Mouse (Mus musculus): ENCODE results near the gene Pxt1. TPM values are rescaled to one million over a fixed set of nuclear protein-coding genes. Genes with fewer than 3 reads are reported as not detected.

Pxt1 gene
- polyA plus RNA-seq, 1 experiment, result not detected

DNA sequence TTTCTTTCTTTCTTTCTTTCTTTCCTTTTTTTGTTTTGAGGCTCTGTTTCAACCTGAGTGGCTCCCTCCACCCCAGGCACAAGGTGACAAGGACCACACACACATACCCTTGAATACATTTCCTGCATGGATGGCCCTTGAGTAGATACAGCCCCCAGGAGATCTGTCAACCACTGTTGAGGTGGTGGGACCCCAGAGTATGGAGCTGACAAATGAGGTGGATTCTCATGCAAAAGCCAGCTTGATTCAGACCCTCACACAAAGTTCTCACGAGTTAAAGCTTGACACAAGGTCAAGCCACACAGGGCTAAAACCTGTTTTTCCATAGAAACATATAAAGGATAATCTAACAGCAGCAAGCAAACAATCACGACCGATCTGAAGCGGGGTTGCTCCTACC is 11.4 kb downstream of the Pxt1 start:
- no peak overlapping the region for H3K27ac ChIP-seq (replicated peaks; ENCODE audit: low read depth, low read length)

DNA sequence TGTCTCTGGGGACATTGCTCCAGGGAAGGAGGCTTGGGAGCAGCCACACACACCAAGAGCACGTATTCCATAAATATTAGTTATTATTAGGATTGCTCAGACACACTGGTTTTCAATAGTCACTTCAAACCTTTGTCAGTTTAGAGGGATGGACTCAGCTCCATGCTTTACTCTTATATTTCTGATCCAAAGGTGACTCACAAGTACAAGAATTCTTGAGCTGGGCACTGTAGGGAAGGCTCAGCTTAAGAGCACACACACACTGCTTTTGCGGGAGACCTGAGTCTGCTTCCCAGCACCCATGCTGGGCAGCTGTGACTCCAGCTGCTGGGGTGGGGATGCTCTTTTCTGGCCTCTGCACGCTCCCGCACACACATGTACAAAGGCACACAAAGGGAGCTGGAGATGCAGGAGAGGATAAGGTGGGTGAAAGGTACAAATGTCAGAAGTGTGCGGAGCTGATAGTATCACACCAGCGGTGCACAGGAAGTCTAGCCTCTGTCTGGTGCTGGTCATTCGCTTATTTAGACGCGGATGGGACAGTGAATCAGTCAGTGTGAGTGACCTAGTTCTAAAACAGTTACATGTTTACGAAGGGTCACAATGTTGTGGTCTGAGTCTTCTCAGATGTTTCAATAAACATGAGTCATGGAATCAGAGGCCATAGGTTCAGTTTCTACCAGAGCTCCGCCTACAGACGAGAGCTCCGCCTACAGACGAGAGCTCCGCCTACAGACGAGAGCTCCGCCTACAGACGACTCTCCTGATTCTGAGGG is 12.0 kb downstream of the Pxt1 start:
- peak overlapping the region; percentile 49 for H3K27ac ChIP-seq (replicated peaks; ENCODE audit: low read depth, low read length)

More for the DNA sequence above, 11.4 kb downstream of the Pxt1 start:
- Histone ChIP-seq H3K4me3 (ENCODE audit: insufficient read depth, low read depth, low read length) (no peak overlapping the region), H3K4me1 (ENCODE audit: control insufficient read depth, insufficient read depth, insufficient read length, low read length) (peaks cover 5% of the 10 kb centered on the region; the same call in 1 of the 2 replicates)

DNA sequence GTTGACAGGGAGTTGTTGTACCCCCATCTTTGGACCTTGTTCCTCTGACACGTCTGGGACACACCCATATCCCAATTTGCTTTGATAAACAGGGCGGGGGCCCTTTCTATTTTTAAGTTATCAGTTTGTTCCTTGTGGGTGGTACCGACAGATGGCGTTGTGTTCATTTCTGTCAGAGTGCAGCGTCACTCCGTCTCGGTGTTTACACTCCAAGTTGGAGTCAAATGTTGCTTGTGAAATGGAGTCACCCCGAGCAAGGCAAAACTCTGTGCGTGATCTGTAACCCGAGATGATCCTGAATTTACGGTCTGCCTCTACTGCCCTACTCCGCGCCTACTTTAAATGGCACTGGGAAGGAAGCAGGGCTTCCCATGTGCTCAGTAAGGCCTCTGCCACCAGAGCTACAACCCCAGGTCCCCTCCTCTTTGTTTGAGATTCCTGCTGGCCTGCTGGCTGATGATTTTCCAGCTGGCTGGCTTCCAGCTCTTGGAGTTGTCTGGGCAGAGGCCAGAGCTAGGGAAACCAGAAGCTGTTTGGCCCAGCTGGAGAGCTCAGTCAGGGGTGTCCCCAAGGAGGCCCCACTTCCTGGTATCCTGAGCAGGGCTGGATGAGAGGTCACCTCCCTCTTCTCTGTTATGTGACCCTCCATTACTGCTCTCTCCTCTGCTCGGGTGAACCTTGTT is 13.1 kb downstream of the Pxt1 start:
- peak overlapping the region; percentile 89 for H3K27ac ChIP-seq (replicated peaks; ENCODE audit: low read depth, low read length)
- H3K4me1 ChIP-seq (ENCODE audit: control insufficient read depth, insufficient read depth, insufficient read length, low read length), result peaks cover 5% of the 10 kb centered on the region; the same call in 1 of the 2 replicates
- peak overlapping the region; percentile 41 for H3K4me3 ChIP-seq (ENCODE audit: insufficient read depth, low read depth, low read length)

More for the DNA sequence above, 12.0 kb downstream of the Pxt1 start:
- peaks cover 5% of the 10 kb centered on the region; the same call in 1 of the 2 replicates for H3K4me1 ChIP-seq (ENCODE audit: control insufficient read depth, insufficient read depth, insufficient read length, low read length)
- no peak overlapping the region for H3K4me3 ChIP-seq (ENCODE audit: insufficient read depth, low read depth, low read length)

DNA sequence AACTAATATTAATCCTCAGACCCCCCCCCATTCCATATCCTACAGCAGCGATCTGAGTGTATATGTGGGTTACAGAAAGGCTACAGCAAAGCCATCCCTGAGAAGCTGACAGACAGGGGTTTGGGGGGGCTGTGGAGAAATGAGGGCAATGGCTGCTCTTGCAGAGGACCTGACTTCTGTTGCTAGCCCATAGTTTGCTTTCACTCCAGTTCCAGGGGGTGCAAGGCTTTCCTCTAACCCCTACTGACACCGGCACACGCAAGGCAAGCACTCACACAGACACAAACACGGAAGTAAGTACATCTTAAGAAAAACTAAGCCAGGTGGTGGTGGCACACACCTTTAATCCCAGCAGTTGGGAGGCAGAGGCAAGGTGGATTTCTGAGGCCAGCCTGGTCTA is 14.3 kb downstream of the Pxt1 start:
- Histone ChIP-seq H3K4me3 (ENCODE audit: insufficient read depth, low read depth, low read length) (no peak overlapping the region), H3K27ac (replicated peaks; ENCODE audit: low read depth, low read length) (no peak overlapping the region), H3K4me1 (ENCODE audit: control insufficient read depth, insufficient read depth, insufficient read length, low read length) (peaks cover 5% of the 10 kb centered on the region; the same call in 1 of the 2 replicates)

DNA sequence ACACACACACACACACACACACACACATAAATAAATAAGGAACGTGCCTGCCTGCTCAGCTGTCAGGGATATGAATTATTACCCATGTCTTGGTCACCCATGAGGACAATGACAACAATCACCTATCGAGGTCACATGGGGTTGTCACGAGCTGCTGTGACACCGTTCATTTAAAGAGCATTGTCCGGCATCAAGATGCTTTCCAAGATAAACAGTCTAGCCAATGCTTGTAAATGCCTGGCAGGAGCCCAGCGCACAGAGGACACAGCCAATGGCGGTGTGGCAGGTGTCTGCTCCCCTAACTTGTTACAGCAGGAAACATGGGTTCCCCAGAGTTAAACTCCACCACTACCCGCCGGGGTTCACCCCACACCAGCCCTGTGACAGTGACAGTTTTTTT is 15.6 kb downstream of the Pxt1 start:
- H3K4me1 ChIP-seq (ENCODE audit: control insufficient read depth, insufficient read depth, insufficient read length, low read length), result peaks cover 5% of the 10 kb centered on the region; the same call in 1 of the 2 replicates
- H3K27ac ChIP-seq (replicated peaks; ENCODE audit: low read depth, low read length), result no peak overlapping the region
- H3K4me3 ChIP-seq (ENCODE audit: insufficient read depth, low read depth, low read length), result no peak overlapping the region

DNA sequence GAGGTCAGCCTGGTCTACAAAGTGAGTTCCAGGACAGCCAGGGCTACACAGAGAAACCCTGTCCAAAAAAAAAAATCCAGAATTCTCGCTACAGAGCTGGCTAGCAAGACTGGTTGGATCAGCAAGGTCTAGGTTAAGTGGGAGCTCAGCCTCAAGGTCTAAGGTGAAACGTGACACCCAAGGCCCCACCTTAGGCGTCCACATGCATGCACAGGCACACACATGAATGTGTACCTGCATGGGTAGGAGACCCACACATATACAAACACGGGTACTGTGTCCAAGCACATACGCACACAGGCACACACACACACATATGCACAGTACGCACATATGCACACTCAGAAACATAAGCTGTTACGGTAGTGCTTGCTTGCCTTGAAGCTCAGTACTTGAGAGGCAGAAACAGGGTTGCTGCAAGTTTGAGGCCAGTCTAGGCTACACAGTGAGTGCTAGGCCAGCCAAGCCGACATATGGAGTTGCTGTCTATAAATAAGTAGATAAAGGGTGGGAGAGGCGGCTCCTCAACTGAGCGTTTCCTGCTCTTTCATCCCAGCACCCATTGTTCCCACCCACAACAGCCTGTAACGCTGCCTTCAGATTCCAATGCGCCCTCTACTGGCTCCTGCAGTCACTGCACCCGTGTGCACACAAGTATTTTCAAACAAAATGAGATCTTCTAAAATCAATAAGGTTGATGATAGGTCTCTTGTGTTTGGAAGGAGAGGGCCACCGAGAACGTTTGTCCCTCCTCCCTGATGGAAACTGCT is 16.6 kb downstream of the Pxt1 start:
- Histone ChIP-seq H3K4me1 (ENCODE audit: control insufficient read depth, insufficient read depth, insufficient read length, low read length) (peaks cover 5% of the 10 kb centered on the region; the same call in 1 of the 2 replicates), H3K27ac (replicated peaks; ENCODE audit: low read depth, low read length) (no peak overlapping the region), H3K4me3 (ENCODE audit: insufficient read depth, low read depth, low read length) (no peak overlapping the region)

DNA sequence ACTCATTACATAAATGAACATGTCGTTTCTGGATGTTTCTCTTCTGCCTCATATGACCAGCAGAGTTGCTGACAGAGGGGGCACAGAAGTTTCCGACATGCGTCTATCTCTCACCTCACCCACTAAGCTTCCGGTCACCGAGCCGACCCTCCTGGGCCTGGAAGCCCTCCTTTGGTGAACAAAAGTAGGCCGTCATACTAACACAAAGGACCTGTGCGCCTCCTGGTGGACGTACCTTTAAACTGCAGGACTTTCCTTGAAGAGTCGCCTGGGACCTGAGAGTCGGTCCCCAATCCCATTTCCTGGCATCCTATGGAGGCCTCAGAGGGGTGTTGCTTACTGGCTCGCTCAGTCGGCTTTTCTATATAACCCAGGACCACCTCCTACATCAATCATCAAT is 17.3 kb downstream of the Pxt1 start:
- no peak overlapping the region for H3K4me3 ChIP-seq (ENCODE audit: insufficient read depth, low read depth, low read length)
- H3K27ac ChIP-seq (replicated peaks; ENCODE audit: low read depth, low read length), result no peak overlapping the region
- H3K4me1 ChIP-seq (ENCODE audit: control insufficient read depth, insufficient read depth, insufficient read length, low read length), result 0 out of 2 replicates have a peak, but pooled peaks cover 2% of the 10 kb centered on the region

DNA sequence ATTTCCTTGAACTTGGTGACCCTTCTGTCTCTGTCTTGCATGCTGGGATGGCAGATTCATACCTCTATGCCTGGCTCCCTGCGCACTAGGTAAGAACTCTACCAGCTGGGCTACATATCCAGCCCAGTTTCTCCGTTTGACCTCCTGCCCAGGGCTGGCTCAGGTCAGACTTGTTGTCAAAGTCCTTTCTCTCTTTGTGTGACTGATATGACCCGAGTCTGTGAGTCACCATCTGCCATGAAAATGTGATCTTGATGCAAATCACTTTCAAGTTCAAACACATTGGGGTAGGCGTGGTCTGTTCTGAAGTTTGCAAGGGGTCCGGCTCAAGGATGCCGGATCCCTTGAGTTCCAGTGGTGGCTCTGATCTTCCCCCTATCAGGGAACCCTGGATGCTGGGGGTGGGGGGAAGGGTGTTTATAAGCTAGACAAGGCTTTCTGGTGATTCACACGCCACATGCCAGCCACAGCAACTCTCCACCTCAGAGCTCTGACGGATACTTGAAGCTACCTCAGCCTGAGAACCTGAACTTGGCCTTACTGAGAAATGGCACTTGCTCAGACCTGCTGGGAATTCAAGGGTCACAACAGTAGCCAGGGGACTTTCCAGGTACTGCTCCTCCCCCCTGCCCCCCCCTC is 18.6 kb downstream of the Pxt1 start:
- H3K27ac ChIP-seq (replicated peaks; ENCODE audit: low read depth, low read length), result no peak overlapping the region
- H3K4me1 ChIP-seq (ENCODE audit: control insufficient read depth, insufficient read depth, insufficient read length, low read length), result 0 out of 2 replicates have a peak, but pooled peaks cover under 1% of the 10 kb centered on the region
- H3K4me3 ChIP-seq (ENCODE audit: insufficient read depth, low read depth, low read length), result no peak overlapping the region

DNA sequence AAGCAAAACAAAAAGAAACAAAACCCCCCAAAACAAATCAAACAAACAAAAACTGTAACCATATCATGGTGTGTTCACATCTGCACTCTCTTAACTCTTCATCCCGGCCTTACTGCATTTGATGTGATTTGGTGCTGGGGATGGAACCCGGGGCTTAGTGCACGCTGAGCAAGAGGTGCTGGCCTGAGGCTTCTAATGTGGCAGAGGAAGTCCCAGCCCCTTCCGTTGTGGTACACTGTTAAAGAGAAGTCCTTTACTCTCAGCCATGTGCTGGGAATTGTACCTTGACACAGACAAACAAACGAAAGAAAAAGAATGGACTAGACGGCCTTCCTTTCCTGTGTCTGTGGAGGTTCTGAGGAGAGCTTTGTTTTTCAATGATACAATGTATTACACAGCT is 21.5 kb downstream of the Pxt1 start:
- H3K4me3 ChIP-seq (ENCODE audit: insufficient read depth, low read depth, low read length), result no peak overlapping the region
- no peak overlapping the region for H3K27ac ChIP-seq (replicated peaks; ENCODE audit: low read depth, low read length)
- no peaks in the 10 kb centered on the region for H3K4me1 ChIP-seq (ENCODE audit: control insufficient read depth, insufficient read depth, insufficient read length, low read length)

DNA sequence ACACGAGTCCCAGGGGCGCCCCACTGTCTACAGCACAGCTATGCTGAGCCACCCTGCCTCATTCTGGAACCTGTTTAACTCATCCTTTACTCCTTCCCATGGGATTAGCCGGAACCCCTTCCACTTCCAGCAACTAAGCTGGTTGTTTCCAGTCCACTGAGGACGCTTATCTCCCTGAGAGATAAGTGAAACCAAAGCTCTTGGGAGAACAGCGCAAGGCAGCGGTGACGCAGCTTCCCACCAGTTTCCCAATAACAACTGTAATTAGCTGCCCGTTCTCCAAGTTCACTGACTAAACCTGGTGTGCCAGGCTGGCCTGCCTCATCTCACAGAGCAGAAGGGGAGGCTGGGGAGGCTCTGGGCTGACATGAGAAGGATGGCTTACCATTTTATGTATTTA is 22.6 kb downstream of the Pxt1 start:
- Histone ChIP-seq H3K4me3 (ENCODE audit: insufficient read depth, low read depth, low read length) (no peak overlapping the region), H3K27ac (replicated peaks; ENCODE audit: low read depth, low read length) (no peak overlapping the region), H3K4me1 (ENCODE audit: control insufficient read depth, insufficient read depth, insufficient read length, low read length) (no peaks in the 10 kb centered on the region)

DNA sequence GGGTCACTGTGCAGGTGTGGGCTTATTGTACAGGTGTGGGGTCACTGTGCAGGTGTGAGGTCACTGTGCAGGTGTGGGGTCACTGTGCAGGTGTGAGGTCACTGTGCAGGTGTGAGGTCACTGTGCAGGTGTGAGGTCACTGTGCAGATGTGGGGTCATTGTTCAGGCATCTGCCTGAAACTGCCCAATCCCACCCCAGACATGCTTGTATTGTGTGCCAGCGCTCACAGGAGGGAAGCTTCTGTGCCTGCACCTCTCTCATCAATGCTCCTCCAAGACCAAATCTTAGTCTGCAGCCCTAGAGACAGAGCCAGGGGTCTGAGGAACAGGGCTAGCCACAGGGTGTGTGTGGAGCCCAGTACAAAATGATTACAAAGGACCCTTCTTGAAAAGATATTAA is 27.1 kb downstream of the Pxt1 start:
- no peak overlapping the region for H3K27ac ChIP-seq (replicated peaks; ENCODE audit: low read depth, low read length)
- H3K4me1 ChIP-seq (ENCODE audit: control insufficient read depth, insufficient read depth, insufficient read length, low read length), result 0 out of 2 replicates have a peak, but pooled peaks cover 4% of the 10 kb centered on the region

DNA sequence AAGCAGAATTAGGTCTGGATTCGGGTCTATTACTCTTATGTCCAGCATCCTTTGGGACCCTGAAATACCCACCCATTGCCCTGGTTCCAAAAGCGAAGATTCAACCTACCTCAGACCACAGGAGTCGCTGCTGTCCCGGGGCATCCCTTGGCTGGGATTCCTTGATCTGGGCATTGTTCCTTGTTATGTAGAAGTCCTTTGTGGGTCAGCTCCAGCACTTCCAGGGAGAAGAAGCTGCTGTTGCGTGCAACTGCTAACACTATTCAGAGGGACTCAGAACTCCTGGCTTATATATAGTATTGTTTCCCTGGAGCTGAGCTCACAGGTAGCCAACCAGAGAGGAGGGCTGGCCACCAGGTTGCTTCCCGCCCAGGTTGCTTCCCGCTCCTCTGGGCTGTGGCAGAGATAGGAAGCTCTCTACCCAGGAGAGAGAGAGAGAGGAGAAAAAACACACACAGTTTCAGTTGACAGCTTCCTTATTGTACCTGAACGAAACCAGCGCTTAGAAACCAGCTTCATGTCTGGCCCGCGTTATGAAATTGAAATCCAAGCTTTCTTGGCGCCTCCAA is 28.5 kb downstream of the Pxt1 start, which contains the start of gene 4930539E08Rik:
TSS of gene 4930539E08Rik (minus strand) at position 265 of the 569 bp plus-strand sequence.
- Histone ChIP-seq H3K27ac (replicated peaks; ENCODE audit: low read depth, low read length) (no peak within 1 kb of the TSS), H3K4me1 (ENCODE audit: control insufficient read depth, insufficient read depth, insufficient read length, low read length) (0 out of 2 replicates have a peak, but pooled peaks cover 4% of the 10 kb centered on the region), H3K4me3 (ENCODE audit: insufficient read depth, low read depth, low read length) (no peak within 1 kb of the TSS)

More for the DNA sequence above, 27.1 kb downstream of the Pxt1 start:
- H3K4me3 ChIP-seq (ENCODE audit: insufficient read depth, low read depth, low read length), result no peak overlapping the region

DNA sequence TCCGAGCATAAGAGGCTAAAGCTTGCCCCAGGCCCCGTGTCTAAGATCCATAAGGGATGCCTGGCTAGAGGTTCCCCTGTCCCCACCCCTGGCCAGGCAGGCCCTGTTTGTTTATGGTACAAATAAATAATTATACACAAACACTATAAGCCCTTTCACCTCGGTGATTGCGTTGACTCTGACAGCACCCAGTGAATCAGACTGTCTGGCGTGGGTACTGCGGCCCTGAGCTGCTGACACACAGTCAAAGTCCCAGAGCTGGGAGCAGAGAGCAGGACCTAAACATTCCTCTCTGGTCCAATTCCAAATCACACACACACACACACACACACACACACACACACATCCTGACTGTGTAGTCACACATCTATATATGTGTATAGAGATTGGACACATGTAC is 29.7 kb downstream of the Pxt1 start:
- Histone ChIP-seq H3K27ac (replicated peaks; ENCODE audit: low read depth, low read length) (no peak overlapping the region), H3K4me1 (ENCODE audit: control insufficient read depth, insufficient read depth, insufficient read length, low read length) (0 out of 2 replicates have a peak, but pooled peaks cover 4% of the 10 kb centered on the region), H3K4me3 (ENCODE audit: insufficient read depth, low read depth, low read length) (no peak overlapping the region)

DNA sequence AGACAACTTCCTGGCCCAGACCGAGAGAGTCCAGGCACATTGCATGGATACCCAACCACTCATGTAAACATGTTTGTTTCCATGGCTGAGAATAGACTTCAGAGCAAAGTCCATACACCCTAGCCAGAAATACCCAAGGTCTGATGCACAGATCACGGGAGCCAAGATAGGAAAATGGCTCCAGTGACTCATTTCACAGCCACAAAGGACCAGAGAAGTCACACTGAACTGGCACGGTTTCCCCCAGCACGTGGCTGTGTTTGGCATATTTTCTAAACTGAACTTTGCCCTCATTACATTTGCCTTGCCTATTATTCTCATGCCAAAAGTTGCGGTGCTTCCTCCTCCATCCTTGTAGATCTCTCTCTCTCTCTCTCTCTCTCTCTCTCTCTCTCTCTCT is 30.4 kb downstream of the Pxt1 start:
- Histone ChIP-seq H3K27ac (replicated peaks; ENCODE audit: low read depth, low read length) (peak overlapping the region; percentile 12; the same call in 1 of the 2 replicates), H3K4me3 (ENCODE audit: insufficient read depth, low read depth, low read length) (no peak overlapping the region), H3K4me1 (ENCODE audit: control insufficient read depth, insufficient read depth, insufficient read length, low read length) (0 out of 2 replicates have a peak, but pooled peaks cover 4% of the 10 kb centered on the region)

Measured in brown adipose tissue, adult 24 weeks (tissue).